9 mouse cellular contexts compared by ENCODE assay signal in the genomic region with DNA sequence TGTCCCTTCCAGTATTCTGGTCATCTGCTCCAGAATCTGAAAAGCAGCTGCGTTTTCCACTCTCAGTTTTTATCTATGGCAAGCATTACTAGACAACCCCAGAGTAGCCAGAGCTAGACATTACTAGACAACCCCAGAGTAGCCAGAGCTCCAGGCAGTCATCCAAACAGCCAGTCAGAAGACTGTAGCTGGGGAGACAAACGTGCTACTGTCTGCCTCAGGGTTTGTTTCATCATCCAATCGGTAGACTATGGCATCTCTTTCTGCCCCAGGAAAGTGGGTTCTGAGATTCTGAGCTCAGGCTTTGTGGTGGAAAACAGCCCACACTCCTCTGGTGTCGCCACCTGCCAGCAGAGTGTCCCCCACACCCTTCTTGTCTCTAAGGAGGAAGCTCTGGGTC. TPM values are rescaled to one million over a fixed set of nuclear protein-coding genes. Genes with fewer than 3 reads are reported as not detected.
A peak's percentile ranks its signal among the peaks of the same experiment; 100 is the strongest.
DNase-seq lines count a peak whose midpoint lies in the region; ATAC-seq and TF ChIP-seq lines count a peak whose summit lies in the region.
"Had no signal": no experiment of that assay in that cellular context is flagged by ENCODE, and none has a peak within 500 bp of the region (broad histone marks: within the 10 kb centered on the region; RNA-seq: fewer than 3 reads in every experiment).

No protein-coding gene starts in this region.

- H3K36me3 ChIP-seq in hindbrain, embryonic 13.5 days = no peaks in the 10 kb centered on the region

- no peak for TF ChIP-seq POLR2A in cerebellum, adult 2 months (IDR thresholded peaks at IDR 0.05; ENCODE audit: borderline replicate concordance, insufficient read depth, low read length)

- no peak overlapping the region for H3K27ac ChIP-seq in cerebellum, adult 2 months (ENCODE audit: insufficient read depth, low read length)
- peak overlapping the region; percentile 52; the same call in 1 of the 2 replicates for H3K27ac ChIP-seq in hindbrain, embryonic 13.5 days

- no peaks in the 10 kb centered on the region for H3K9me3 ChIP-seq in hindbrain, embryonic 13.5 days

- 18% methylated on average over 4 of the region's 4 CpGs for WGBS in cerebellum, adult 2 months
- 28% methylated on average over 4 of the region's 4 CpGs for WGBS in hindbrain, embryonic 13.5 days

- no peak for TF ChIP-seq CTCF in cerebellum, adult 2 months (IDR thresholded peaks at IDR 0.05; ENCODE audit: borderline replicate concordance, insufficient read depth, low read depth, low read length)

- DNase-seq in cerebellum, adult 2 months = peak; percentile 49 to 59
- peak; percentile 47 to 49 for DNase-seq in frontal cortex, postnatal 10 days (ENCODE audit: low spot score in 2 of 2)
- DNase-seq in layer of hippocampus, postnatal 14 days (ENCODE audit: low spot score in 2 of 2) = peak; percentile 53 to 70
- DNase-seq in right cerebral cortex, postnatal 36 days (ENCODE audit: low spot score in 2 of 2) = peak; percentile 34 to 54
- DNase-seq in spleen, adult 12 weeks (ENCODE audit: low spot score) = no peak

- peak overlapping the region; percentile 43 for H3K4me2 ChIP-seq in hindbrain, embryonic 13.5 days

- peak; percentile 78 for ATAC-seq in activated CD4-positive, CD25-positive, alpha-beta regulatory T cell, adult 4 months
- ATAC-seq in hindbrain, embryonic 13.5 days (ENCODE audit: low FRiP score) = peak; percentile 81
- peak; percentile 74 for ATAC-seq in megakaryocyte progenitor cell, adult 5-6 weeks (replicated peaks; ENCODE audit: poor library complexity)

- H3K9ac ChIP-seq in hindbrain, embryonic 13.5 days = peak overlapping the region; percentile 51; the same call in 1 of the 2 replicates

- H3K4me1 ChIP-seq in cerebellum, adult 2 months (ENCODE audit: control insufficient read depth, insufficient read depth, low read length) = no peaks in the 10 kb centered on the region
- H3K4me1 ChIP-seq in hindbrain, embryonic 13.5 days (replicated peaks) = peaks cover 8% of the 10 kb centered on the region

- H3K4me3 ChIP-seq in cerebellum, adult 2 months (replicated peaks; ENCODE audit: insufficient read depth, low read depth, low read length) = no peak overlapping the region
- peak overlapping the region; percentile 30 for H3K4me3 ChIP-seq in hindbrain, embryonic 13.5 days
- H3K4me3 ChIP-seq: erythroblast, embryonic 14.5 days had no signal

- H3K27me3 ChIP-seq in cerebellum, adult 2 months (ENCODE audit: control insufficient read depth, insufficient read depth, low read length) = no peaks in the 10 kb centered on the region
- no peaks in the 10 kb centered on the region for H3K27me3 ChIP-seq in hindbrain, embryonic 13.5 days

RNA-seq across cellular contexts. Expression of a gene that starts 23.3 kb away (rescaled TPM):
- polyA plus RNA-seq in activated CD4-positive, CD25-positive, alpha-beta regulatory T cell, adult 4 months (2017; shearing (Covaris generic)) = not detected
- polyA plus RNA-seq in cerebellum, adult 2 months (2012; rRNA removed) = 0.05 TPM in 1 of 2 replicates, not detected in the other
- not detected in 2 replicates for polyA plus RNA-seq in hindbrain, embryonic 13.5 days (2015; fragmentation: Nextera tagmentation; extraction: Ambion mirVana)
- not detected for total RNA-seq in layer of hippocampus, postnatal 14 days (2021)
- 0.24 TPM in 1 of 2 replicates, not detected in the other for total RNA-seq in megakaryocyte progenitor cell, adult 5-6 weeks (2015)
- 0.30 TPM in 1 of 2 replicates, not detected in the other for total RNA-seq in megakaryocyte progenitor cell, adult 5-6 weeks (2017)
- polyA plus RNA-seq: erythroblast, embryonic 14.5 days had no signal

RNA-seq across cellular contexts. Expression of a gene that starts 33.4 kb away (rescaled TPM):
- polyA plus RNA-seq in activated CD4-positive, CD25-positive, alpha-beta regulatory T cell, adult 4 months (2017; shearing (Covaris generic)) = not detected
- not detected in 2 replicates for polyA plus RNA-seq in cerebellum, adult 2 months (2012; rRNA removed)
- polyA plus RNA-seq in hindbrain, embryonic 13.5 days (2015; fragmentation: Nextera tagmentation; extraction: Ambion mirVana) = not detected in 2 replicates
- not detected for total RNA-seq in layer of hippocampus, postnatal 14 days (2021)
- total RNA-seq in megakaryocyte progenitor cell, adult 5-6 weeks (2015) = not detected in 2 replicates
- not detected in 2 replicates for total RNA-seq in megakaryocyte progenitor cell, adult 5-6 weeks (2017)
- polyA plus RNA-seq: erythroblast, embryonic 14.5 days had no signal

RNA-seq across cellular contexts. Expression of a gene that starts 45.0 kb away (rescaled TPM):
- not detected for polyA plus RNA-seq in activated CD4-positive, CD25-positive, alpha-beta regulatory T cell, adult 4 months (2017; shearing (Covaris generic))
- not detected in 2 replicates for polyA plus RNA-seq in cerebellum, adult 2 months (2012; rRNA removed)
- polyA plus RNA-seq in hindbrain, embryonic 13.5 days (2015; fragmentation: Nextera tagmentation; extraction: Ambion mirVana) = not detected in 2 replicates
- total RNA-seq in layer of hippocampus, postnatal 14 days (2021) = not detected
- total RNA-seq in megakaryocyte progenitor cell, adult 5-6 weeks (2015) = not detected in 2 replicates
- not detected in 2 replicates for total RNA-seq in megakaryocyte progenitor cell, adult 5-6 weeks (2017)
- polyA plus RNA-seq: erythroblast, embryonic 14.5 days had no signal

RNA-seq across cellular contexts. Expression of a gene that starts 54.0 kb away (rescaled TPM):
- polyA plus RNA-seq in activated CD4-positive, CD25-positive, alpha-beta regulatory T cell, adult 4 months (2017; shearing (Covaris generic)) = 1 to 10 TPM; 1.1 to 1.3 TPM
- 1.8 TPM in 2 replicates for polyA plus RNA-seq in cerebellum, adult 2 months (2012; rRNA removed)
- polyA plus RNA-seq in hindbrain, embryonic 13.5 days (2015; fragmentation: Nextera tagmentation; extraction: Ambion mirVana) = not detected in 2 replicates
- under 1 TPM in 1 of 2 experiments, not detected in 1; 0.18 TPM for total RNA-seq in layer of hippocampus, postnatal 14 days (2021)
- not detected in 2 replicates for total RNA-seq in megakaryocyte progenitor cell, adult 5-6 weeks (2015)
- not detected in 2 replicates for total RNA-seq in megakaryocyte progenitor cell, adult 5-6 weeks (2017)
- polyA plus RNA-seq: erythroblast, embryonic 14.5 days had no signal
